ENCODE assay signal across 9 mouse cellular contexts in the genomic region with DNA sequence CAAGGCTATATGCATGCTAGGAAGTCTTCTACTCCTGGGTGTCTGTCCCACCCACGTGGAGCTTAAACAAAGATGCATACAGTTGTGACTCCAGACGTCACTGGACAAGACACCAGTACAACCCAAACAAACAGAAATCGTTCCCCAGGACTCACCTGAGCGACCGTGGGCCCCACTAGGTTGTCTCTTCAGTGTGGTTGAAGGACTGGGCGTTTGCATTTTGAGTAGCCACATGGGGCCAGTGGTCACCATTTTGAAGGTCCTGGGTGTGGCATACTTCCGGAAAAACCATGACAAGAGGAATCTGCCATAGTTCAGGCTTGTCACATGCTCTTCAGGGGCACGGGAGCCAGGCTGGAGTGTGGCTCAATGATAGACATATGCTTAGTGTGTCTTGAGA. TPM values are rescaled to one million over a fixed set of nuclear protein-coding genes. Genes with fewer than 3 reads are reported as not detected.
DNase-seq lines count a peak whose midpoint lies in the region; ATAC-seq and TF ChIP-seq lines count a peak whose summit lies in the region.
"Had no signal": no experiment of that assay in that cellular context is flagged by ENCODE, and none has a peak within 500 bp of the region (broad histone marks: within the 10 kb centered on the region; RNA-seq: fewer than 3 reads in every experiment).

No protein-coding gene starts in this region.

- H3K4me2 ChIP-seq in heart, embryonic 15.5 days, result peak overlapping the region; percentile 89
- peak overlapping the region; percentile 96 for H3K4me2 ChIP-seq in hindbrain, postnatal 0 days (ENCODE audit: low read depth, low read length)
- H3K4me2 ChIP-seq in midbrain, embryonic 14.5 days (ENCODE audit: low read length), result peak overlapping the region; percentile 94

- peaks cover 44% of the 10 kb centered on the region for H3K4me1 ChIP-seq in heart, embryonic 15.5 days (replicated peaks)
- H3K4me1 ChIP-seq in bone marrow macrophage, adult 2 months (ENCODE audit: control insufficient read depth, insufficient read depth, low read length), result peaks cover 46% of the 10 kb centered on the region
- peaks cover 13% of the 10 kb centered on the region; the same call in 1 of the 2 replicates for H3K4me1 ChIP-seq in hindbrain, postnatal 0 days (ENCODE audit: insufficient read depth, low read length)
- H3K4me1 ChIP-seq in midbrain, embryonic 14.5 days (ENCODE audit: control insufficient read depth, insufficient read depth, low read length), result peaks cover 22% of the 10 kb centered on the region

- peak overlapping the region; percentile 96 for H3K9ac ChIP-seq in heart, embryonic 15.5 days
- H3K9ac ChIP-seq in hindbrain, postnatal 0 days (replicated peaks; ENCODE audit: low read length), result peak overlapping the region; percentile 93; the same call in 1 of the 2 replicates
- H3K9ac ChIP-seq in midbrain, embryonic 14.5 days (replicated peaks; ENCODE audit: low read length), result peak overlapping the region; percentile 73; the same call in 1 of the 2 replicates

- no peaks in the 10 kb centered on the region for H3K27me3 ChIP-seq in heart, embryonic 15.5 days
- H3K27me3 ChIP-seq in hindbrain, postnatal 0 days (ENCODE audit: insufficient read depth, low read length), result no peaks in the 10 kb centered on the region
- no peaks in the 10 kb centered on the region for H3K27me3 ChIP-seq in midbrain, embryonic 14.5 days (ENCODE audit: control insufficient read depth, insufficient read depth, low read length)

- TF ChIP-seq CTCF in bone marrow macrophage, adult 2 months (IDR thresholded peaks at IDR 0.05; ENCODE audit: low read depth, low read length), result no peak
- TF ChIP-seq CTCF in hindbrain, postnatal 0 days (IDR thresholded peaks at IDR 0.05; ENCODE audit: low read depth), result no peak

- no peak overlapping the region for H3K27ac ChIP-seq in heart, embryonic 15.5 days
- peak overlapping the region; percentile 74 for H3K27ac ChIP-seq in bone marrow macrophage, adult 2 months (ENCODE audit: insufficient read depth, low read depth, low read length)
- no peak overlapping the region for H3K27ac ChIP-seq in hindbrain, postnatal 0 days
- H3K27ac ChIP-seq in midbrain, embryonic 14.5 days (replicated peaks; ENCODE audit: low read depth, low read length), result no peak overlapping the region

- TF ChIP-seq POLR2A in bone marrow macrophage, adult 2 months (IDR thresholded peaks at IDR 0.05; ENCODE audit: borderline replicate concordance, low read depth, low read length), result no peak

- peaks cover 28% of the 10 kb centered on the region for H3K36me3 ChIP-seq in heart, embryonic 15.5 days
- peaks cover 24% of the 10 kb centered on the region for H3K36me3 ChIP-seq in hindbrain, postnatal 0 days (ENCODE audit: insufficient read depth, low read length)
- peaks cover 33% of the 10 kb centered on the region for H3K36me3 ChIP-seq in midbrain, embryonic 14.5 days (ENCODE audit: control insufficient read depth, insufficient read depth, low read length)

- no peak for DNase-seq in heart, adult 18-20 months
- DNase-seq in hindbrain, postnatal 0 days (ENCODE audit: low spot score), result no peak
- no peak for DNase-seq in midbrain, embryonic 14.5 days
- no peak for DNase-seq in retina, postnatal 1 day
- no peak for DNase-seq in urinary bladder, postnatal 36 days (ENCODE audit: low spot score in 2 of 2)
- no peak for DNase-seq in cerebellum, postnatal 10 days
- DNase-seq: kidney, postnatal 36 days had no signal

- H3K4me3 ChIP-seq in heart, embryonic 15.5 days, result peak overlapping the region; percentile 89
- peak overlapping the region; percentile 85 for H3K4me3 ChIP-seq in bone marrow macrophage, adult 2 months (ENCODE audit: insufficient read depth, low read length)
- no peak overlapping the region for H3K4me3 ChIP-seq in hindbrain, postnatal 0 days (ENCODE audit: low read length)
- H3K4me3 ChIP-seq in midbrain, embryonic 14.5 days (replicated peaks; ENCODE audit: low read depth, low read length), result peak overlapping the region; percentile 71; the same call in 1 of the 2 replicates

- WGBS in heart, embryonic 15.5 days, result 76% methylated on average over 8 of the region's 8 CpGs
- WGBS in hindbrain, postnatal 0 days, result 82% methylated on average over 8 of the region's 8 CpGs
- WGBS in midbrain, embryonic 14.5 days, result 83% methylated on average over 8 of the region's 8 CpGs

- H3K9me3 ChIP-seq in heart, embryonic 15.5 days (replicated peaks), result no peaks in the 10 kb centered on the region
- H3K9me3 ChIP-seq in hindbrain, postnatal 0 days (ENCODE audit: low read length), result no peaks in the 10 kb centered on the region
- H3K9me3 ChIP-seq in midbrain, embryonic 14.5 days (ENCODE audit: control insufficient read depth, low read length), result no peaks in the 10 kb centered on the region

- no peak for ATAC-seq in heart, embryonic 15.5 days (replicated peaks; ENCODE audit: insufficient number of reproducible peaks, insufficient read depth, low FRiP score, low read depth)
- no peak for ATAC-seq in hindbrain, postnatal 0 days
- no peak for ATAC-seq in midbrain, embryonic 14.5 days (ENCODE audit: low FRiP score, low TSS enrichment)

RNA-seq across cellular contexts. Expression of gene Sec14l1, which starts 37.1 kb away (rescaled TPM):
- 42.1 and 48.8 TPM in 2 replicates for polyA plus RNA-seq in heart, embryonic 15.5 days (2015; fragmentation: Nextera tagmentation; extraction: Ambion mirVana)
- total RNA-seq in heart, adult 18-20 months (2021), result 10 to 100 TPM; 86.8 to 98.2 TPM
- 122 and 132 TPM in 2 replicates for polyA plus RNA-seq in bone marrow macrophage, adult 2 months (2012; ENCODE audit: insufficient read depth, insufficient read length, missing spikeins)
- total RNA-seq in hindbrain, postnatal 0 days (2014; rRNA removed), result 69.1 and 74.1 TPM in 2 replicates
- polyA plus RNA-seq in hindbrain, postnatal 0 days (2015; fragmentation: Nextera tagmentation; extraction: Ambion mirVana), result 47.0 and 47.3 TPM in 2 replicates
- polyA plus RNA-seq in midbrain, embryonic 14.5 days (2014; fragmentation: Nextera tagmentation; extraction: Ambion mirVana), result 48.7 and 58.1 TPM in 2 replicates
